Mouse (Mus musculus): ENCODE measurements at regions not wholly inside any gene's neighbourhood (a gene's known extent, or its start where the extent isn't known, plus 50 kb on each side); places are given as distances from the start of the nearest gene placed in this dataset.

- in situ Hi-C loops (cut with MseI, MboI): loop anchor here in 1 of 2 experiments (10.0 kb wide), 1 partner anchor 303 kb away; no protein-coding TSS in a partner anchor
Measured at GRCm38 (mm10) chr2:148107607-148108115, 60.9 kb upstream of the Foxa2 start.

GRCm38 (mm10) chr2:148110149-148110548 is 63.4 kb upstream of the Foxa2 start:
- in situ Hi-C loops (cut with MseI, MboI): loop anchor here in 1 of 2 experiments (10.0 kb wide), 1 partner anchor 465 kb away; no protein-coding TSS in a partner anchor

- in situ Hi-C loops (cut with MseI, MboI): loop anchor here in 1 of 2 experiments (10.0 kb wide), 1 partner anchor 463 kb away; no protein-coding TSS in a partner anchor
Measured at GRCm38 (mm10) chr2:148111889-148112288, 65.1 kb upstream of the Foxa2 start.

- in situ Hi-C loops (cut with MseI, MboI): loop anchor here in 1 of 2 experiments (10.0 kb wide), 1 partner anchor 462 kb away; no protein-coding TSS in a partner anchor
Measured at GRCm38 (mm10) chr2:148113184-148113583, 66.4 kb upstream of the Foxa2 start.

- in situ Hi-C loops (cut with MseI, MboI): loop anchor here in 1 of 2 experiments (10.0 kb wide), 1 partner anchor 460 kb away; no protein-coding TSS in a partner anchor
Measured at GRCm38 (mm10) chr2:148114600-148114999, 67.8 kb upstream of the Foxa2 start.

GRCm38 (mm10) chr2:148116033-148116790 is 69.4 kb upstream of the Foxa2 start:
- in situ Hi-C loops (cut with MseI, MboI): loop anchor here in 1 of 2 experiments (10.0 kb wide), 1 partner anchor 459 kb away; no protein-coding TSS in a partner anchor

- in situ Hi-C loops (cut with MseI, MboI): loop anchor here in 1 of 2 experiments (10.0 kb wide), 1 partner anchor 457 kb away; no protein-coding TSS in a partner anchor
Measured at GRCm38 (mm10) chr2:148117420-148117819, 70.7 kb upstream of the Foxa2 start.

GRCm38 (mm10) chr2:148121885-148122876 is 75.4 kb upstream of the Foxa2 start:
- in situ Hi-C loops (cut with MseI, MboI): loop anchor here in 1 of 2 experiments (5.0 kb wide), 1 partner anchor 455 kb away; no protein-coding TSS in a partner anchor

GRCm38 (mm10) chr2:148123780-148124179 is 77.0 kb upstream of the Foxa2 start:
- in situ Hi-C loops (cut with MseI, MboI): loop anchor here in 1 of 2 experiments (5.0 kb wide), 1 partner anchor 454 kb away; no protein-coding TSS in a partner anchor

- in situ Hi-C loops (cut with MseI, MboI): loop anchor here in 1 of 2 experiments (25.0 kb wide), 1 partner anchor 503 kb away; no protein-coding TSS in a partner anchor
Measured at GRCm38 (mm10) chr2:148133811-148134210, 87.0 kb upstream of the Foxa2 start.

GRCm38 (mm10) chr2:148141936-148142335 is 95.2 kb upstream of the Foxa2 start:
- in situ Hi-C loops (cut with MseI, MboI): loop anchor here in 1 of 2 experiments (25.0 kb wide), 1 partner anchor 495 kb away; no protein-coding TSS in a partner anchor

- in situ Hi-C loops (cut with MseI, MboI): loop anchor here in 1 of 2 experiments (25.0 kb wide), 1 partner anchor 492 kb away; no protein-coding TSS in a partner anchor
Measured at GRCm38 (mm10) chr2:148144816-148145215, 98.0 kb upstream of the Foxa2 start.

GRCm38 (mm10) chr2:148148272-148148671 is 101.5 kb upstream of the Foxa2 start:
- in situ Hi-C loops (cut with MseI, MboI): loop anchor here in 1 of 2 experiments (25.0 kb wide), 1 partner anchor 489 kb away; no protein-coding TSS in a partner anchor

- in situ Hi-C loops (cut with MseI, MboI): loop anchor here in 1 of 2 experiments (25.0 kb wide), 1 partner anchor 488 kb away; no protein-coding TSS in a partner anchor
Measured at GRCm38 (mm10) chr2:148149426-148149825, 102.7 kb upstream of the Foxa2 start.

- in situ Hi-C loops (cut with MseI, MboI): no loop called here
Measured at GRCm38 (mm10) chr2:148153513-148154271, 106.9 kb upstream of the Foxa2 start.

- in situ Hi-C loops (cut with MseI, MboI): no loop called here
Measured at GRCm38 (mm10) chr2:148156122-148156521, 109.4 kb upstream of the Foxa2 start.

GRCm38 (mm10) chr2:148159028-148159600 is 112.3 kb upstream of the Foxa2 start:
- in situ Hi-C loops (cut with MseI, MboI): no loop called here

GRCm38 (mm10) chr2:148160997-148161396 is 114.2 kb upstream of the Foxa2 start:
- in situ Hi-C loops (cut with MseI, MboI): no loop called here

GRCm38 (mm10) chr2:148161966-148162365 is 115.2 kb upstream of the Foxa2 start:
- in situ Hi-C loops (cut with MseI, MboI): no loop called here

- in situ Hi-C loops (cut with MseI, MboI): no loop called here
Measured at GRCm38 (mm10) chr2:148162562-148162961, 115.8 kb upstream of the Foxa2 start.
